Mouse (Mus musculus): Measurements from ENCODE around the gene 1520401A03Rik.

The 1520401A03Rik gene

GRCm38 (mm10) chr17:23670516-23671074 is 52.0 kb downstream of the 1520401A03Rik start:
- no peak for DNase-seq (ENCODE audit: extremely low spot score)

GRCm38 (mm10) chr17:23665511-23665910 is 57.1 kb downstream of the 1520401A03Rik start:
- DNase-seq (ENCODE audit: extremely low spot score) = no peak

GRCm38 (mm10) chr17:23664556-23665021 is 58.0 kb downstream of the 1520401A03Rik start:
- DNase-seq (ENCODE audit: extremely low spot score) = no peak

- DNase-seq (ENCODE audit: extremely low spot score) = no peak
Measured at GRCm38 (mm10) chr17:23661526-23661925, 61.1 kb downstream of the 1520401A03Rik start.

- DNase-seq (ENCODE audit: extremely low spot score) = no peak
Measured at GRCm38 (mm10) chr17:23660876-23661200, 61.7 kb downstream of the 1520401A03Rik start.

- DNase-seq (ENCODE audit: extremely low spot score) = no peak
Measured at GRCm38 (mm10) chr17:23660117-23660875, 62.3 kb downstream of the 1520401A03Rik start, which contains the start of gene Bicdl2. Bicdl2 (plus strand) TSS chr17:23660506.

- no peak for DNase-seq (ENCODE audit: extremely low spot score)
Measured at GRCm38 (mm10) chr17:23658450-23658849, 64.1 kb downstream of the 1520401A03Rik start.

Data from embryo, embryonic 9.5 days (tissue).